In genomic region chr4:95771945-95772344, GRCm38 (mm10) we compare ENCODE assay signal across 21 mouse cellular contexts.
A peak's percentile ranks its signal among the peaks of the same experiment; 100 is the strongest.
DNase-seq lines count a peak whose midpoint lies in the region; ATAC-seq and TF ChIP-seq lines count a peak whose summit lies in the region.
"Had no signal": no experiment of that assay in that cellular context is flagged by ENCODE, and none has a peak within 500 bp of the region (broad histone marks: within the 10 kb centered on the region; RNA-seq: fewer than 3 reads in every experiment).

No protein-coding gene starts in this region.

- TF ChIP-seq EP300 in stomach, postnatal 0 days (optimal IDR thresholded peaks at IDR 0.05): no peak

- no peaks in the 10 kb centered on the region for H3K9me3 ChIP-seq in stomach, embryonic 15.5 days
- no peaks in the 10 kb centered on the region for H3K9me3 ChIP-seq in stomach, postnatal 0 days (ENCODE audit: control insufficient read depth, low read length)
- H3K9me3 ChIP-seq in kidney, postnatal 0 days (replicated peaks; ENCODE audit: low read length): no peaks in the 10 kb centered on the region
- H3K9me3 ChIP-seq: embryonic facial prominence, embryonic 12.5 days; forebrain, embryonic 15.5 days; hindbrain, embryonic 15.5 days had no signal

- TF ChIP-seq CTCF in kidney, adult 2 months (conservative IDR thresholded peaks at IDR 0.05; ENCODE audit: insufficient read depth, insufficient read length, low read depth, low read length): no peak
- TF ChIP-seq CTCF in stomach, postnatal 0 days (IDR thresholded peaks at IDR 0.05; ENCODE audit: low read depth): no peak
- TF ChIP-seq CTCF in kidney, postnatal 0 days (IDR thresholded peaks at IDR 0.05; ENCODE audit: low read depth): no peak

- ATAC-seq in stomach, embryonic 15.5 days (ENCODE audit: insufficient read depth, low FRiP score, low read depth): peak; percentile 47; the same call in 1 of the 2 replicates
- no peak for ATAC-seq in stomach, postnatal 0 days (ENCODE audit: low FRiP score, low TSS enrichment)
- peak; percentile 87 for ATAC-seq in kidney, postnatal 0 days (replicated peaks; ENCODE audit: low FRiP score, low read depth)
- ATAC-seq: forebrain, embryonic 15.5 days had no signal

- H3K4me1 ChIP-seq in kidney, adult 2 months (ENCODE audit: control insufficient read depth, insufficient read depth, low read length): peaks cover 15% of the 10 kb centered on the region; the same call in 1 of the 2 replicates
- H3K4me1 ChIP-seq in stomach, embryonic 15.5 days: 0 out of 2 replicates have a peak, but pooled peaks cover 3% of the 10 kb centered on the region
- H3K4me1 ChIP-seq in stomach, postnatal 0 days (replicated peaks; ENCODE audit: control insufficient read depth, insufficient read depth): no peaks in the 10 kb centered on the region
- H3K4me1 ChIP-seq in kidney, postnatal 0 days (replicated peaks; ENCODE audit: insufficient read depth, low read length): no peaks in the 10 kb centered on the region
- H3K4me1 ChIP-seq: forebrain, embryonic 15.5 days; hindbrain, embryonic 15.5 days had no signal

- peak; percentile 57 for DNase-seq in kidney, adult 2 months
- DNase-seq in kidney, postnatal 4 days: no peak
- no peak for DNase-seq in stomach, postnatal 0 days (ENCODE audit: low spot score)
- no peak for DNase-seq in kidney, postnatal 0 days (ENCODE audit: low spot score)
- no peak for DNase-seq in layer of hippocampus, adult 8-10 months (ENCODE audit: low spot score in 2 of 2)
- no peak for DNase-seq in thymus, postnatal 14 days
- DNase-seq: adrenal gland, postnatal 36 days; cerebellum, adult 11-12 months; cerebellum, postnatal 25 days; gastrocnemius, adult 2 months; heart, postnatal 36 days; lung, adult 2 months; lung, postnatal 36 days; right cerebral cortex, postnatal 4 days; thymus, postnatal 25 days had no signal

- no peak overlapping the region for H3K4me2 ChIP-seq in stomach, embryonic 15.5 days
- no peak overlapping the region for H3K4me2 ChIP-seq in stomach, postnatal 0 days (replicated peaks; ENCODE audit: low read depth)
- no peak overlapping the region for H3K4me2 ChIP-seq in kidney, postnatal 0 days (ENCODE audit: low read length)
- H3K4me2 ChIP-seq: embryonic facial prominence, embryonic 12.5 days; forebrain, embryonic 15.5 days; hindbrain, embryonic 15.5 days; liver, embryonic 11.5 days had no signal

- 50% methylated on average over 4 of the region's 4 CpGs for WGBS in kidney, adult 2 months
- 50% methylated on average over 4 of the region's 4 CpGs for WGBS in stomach, embryonic 15.5 days
- WGBS in stomach, postnatal 0 days: 64% methylated on average over 4 of the region's 4 CpGs
- 49% methylated on average over 4 of the region's 4 CpGs for WGBS in kidney, postnatal 0 days

- H3K27ac ChIP-seq in kidney, adult 2 months (ENCODE audit: insufficient read depth, low read depth, low read length): peak overlapping the region; percentile 84
- no peak overlapping the region for H3K27ac ChIP-seq in stomach, embryonic 15.5 days
- no peak overlapping the region for H3K27ac ChIP-seq in stomach, postnatal 0 days (replicated peaks)
- H3K27ac ChIP-seq in kidney, postnatal 0 days: peak overlapping the region; percentile 74
- H3K27ac ChIP-seq: embryonic facial prominence, embryonic 12.5 days; forebrain, embryonic 15.5 days; gastrocnemius, adult 2 months; hindbrain, embryonic 15.5 days had no signal

- no peaks in the 10 kb centered on the region; the same call in 1 of the 2 replicates for H3K36me3 ChIP-seq in kidney, adult 2 months (ENCODE audit: control insufficient read depth, insufficient read depth, low read length)
- no peaks in the 10 kb centered on the region for H3K36me3 ChIP-seq in stomach, embryonic 15.5 days
- H3K36me3 ChIP-seq in stomach, postnatal 0 days (ENCODE audit: control insufficient read depth, insufficient read depth, low read length): no peaks in the 10 kb centered on the region
- no peaks in the 10 kb centered on the region for H3K36me3 ChIP-seq in kidney, postnatal 0 days (ENCODE audit: insufficient read depth, low read length)
- H3K36me3 ChIP-seq: embryonic facial prominence, embryonic 12.5 days; forebrain, embryonic 15.5 days; hindbrain, embryonic 15.5 days had no signal

- TF ChIP-seq POLR2A in kidney, adult 2 months (IDR thresholded peaks at IDR 0.05; ENCODE audit: low read depth, low read length): no peak

- H3K4me3 ChIP-seq in kidney, adult 2 months (ENCODE audit: insufficient read depth, low read depth, low read length): no peak overlapping the region
- no peak overlapping the region for H3K4me3 ChIP-seq in stomach, embryonic 15.5 days (replicated peaks)
- H3K4me3 ChIP-seq in stomach, postnatal 0 days (ENCODE audit: low read depth, low read length): no peak overlapping the region
- H3K4me3 ChIP-seq in kidney, postnatal 0 days (replicated peaks; ENCODE audit: low read depth, low read length): no peak overlapping the region
- H3K4me3 ChIP-seq: embryonic facial prominence, embryonic 12.5 days; erythroblast, embryonic 14.5 days; forebrain, embryonic 15.5 days; gastrocnemius, adult 2 months; hindbrain, embryonic 15.5 days had no signal

- H3K27me3 ChIP-seq in kidney, adult 2 months (replicated peaks; ENCODE audit: control insufficient read depth, insufficient read depth, low read length): no peaks in the 10 kb centered on the region
- H3K27me3 ChIP-seq in stomach, embryonic 15.5 days (replicated peaks): no peaks in the 10 kb centered on the region
- H3K27me3 ChIP-seq in stomach, postnatal 0 days (ENCODE audit: control insufficient read depth, insufficient read depth, low read length): no peaks in the 10 kb centered on the region
- no peaks in the 10 kb centered on the region for H3K27me3 ChIP-seq in kidney, postnatal 0 days (ENCODE audit: insufficient read depth, low read length)
- H3K27me3 ChIP-seq: embryonic facial prominence, embryonic 12.5 days; forebrain, embryonic 15.5 days; hindbrain, embryonic 15.5 days had no signal

- H3K9ac ChIP-seq in stomach, embryonic 15.5 days: no peak overlapping the region
- H3K9ac ChIP-seq in stomach, postnatal 0 days (ENCODE audit: low read length): no peak overlapping the region
- H3K9ac ChIP-seq in kidney, postnatal 0 days (ENCODE audit: low read depth, low read length): no peak overlapping the region
- H3K9ac ChIP-seq: embryonic facial prominence, embryonic 12.5 days; forebrain, embryonic 15.5 days; hindbrain, embryonic 15.5 days had no signal

Comparison
In these comparisons a context has a peak if more than half of its experiments do, and no peak if none do; other contexts are left out.
1. H3K27ac ChIP-seq: peak in kidney, adult 2 months (single experiment) and kidney, postnatal 0 days (single experiment); none in stomach, embryonic 15.5 days (single experiment) and stomach, postnatal 0 days (single experiment).